Mouse (Mus musculus) heart, postnatal 0 days (tissue): Measurements from ENCODE around the gene Fhl1.

Experiments used
- CTCF ChIP-seq: IDR thresholded peaks from 2 replicates; pipeline ENCODE4 v1.5.1; 2016; ENCODE audit warnings: antibody characterized with exemption, control low read depth, low read depth
- EP300 ChIP-seq: IDR thresholded peaks from 2 replicates; pipeline ENCODE4 v1.6.1; 2016; ENCODE audit warnings: antibody characterized with exemption, low read depth

- TF ChIP-seq CTCF (no peak), EP300 (no peak)
Measured at GRCm38 (mm10) chrX:56682156-56682720, 49.3 kb upstream of the Fhl1 start.
